Mouse (Mus musculus) testis, adult 2 months (tissue): ENCODE data around the gene Gnai2.

Experiments
- CTCF ChIP-seq: fragments of 200-500 bp; IDR thresholded peaks from 2 replicates; pipeline ENCODE4 v1.5.1; 2012; ENCODE audit warnings: low read depth, mild to moderate bottlenecking, inconsistent platforms, low read length, moderate library complexity; ENCODE audit not compliant: control insufficient read depth, insufficient read depth, insufficient replicate concordance
- POLR2A ChIP-seq: fragments of 200-500 bp; IDR thresholded peaks from 2 replicates; pipeline ENCODE4 v1.6.1; 2012; ENCODE audit warnings: low read depth, mild to moderate bottlenecking, inconsistent platforms, low read length, moderate library complexity; ENCODE audit not compliant: control insufficient read depth

- TF ChIP-seq CTCF (no peak), POLR2A (no peak)
These were observed 47.1 kb downstream of the Gnai2 start for GRCm38 (mm10) chr9:107587833-107588639.
